Mouse (Mus musculus): ENCODE data around the gene Apex1. TPM values are rescaled to one million over a fixed set of nuclear protein-coding genes. Genes with fewer than 3 reads are reported as not detected.
"Not testable (repeated sequence)": the region's sequence is repeated elsewhere in the genome, so short reads cannot be mapped to it uniquely, and the experiment has no call there.

Gene Apex1
- polyA plus RNA-seq, 1 experiment from 2014 or later: 92.1 TPM

DNA sequence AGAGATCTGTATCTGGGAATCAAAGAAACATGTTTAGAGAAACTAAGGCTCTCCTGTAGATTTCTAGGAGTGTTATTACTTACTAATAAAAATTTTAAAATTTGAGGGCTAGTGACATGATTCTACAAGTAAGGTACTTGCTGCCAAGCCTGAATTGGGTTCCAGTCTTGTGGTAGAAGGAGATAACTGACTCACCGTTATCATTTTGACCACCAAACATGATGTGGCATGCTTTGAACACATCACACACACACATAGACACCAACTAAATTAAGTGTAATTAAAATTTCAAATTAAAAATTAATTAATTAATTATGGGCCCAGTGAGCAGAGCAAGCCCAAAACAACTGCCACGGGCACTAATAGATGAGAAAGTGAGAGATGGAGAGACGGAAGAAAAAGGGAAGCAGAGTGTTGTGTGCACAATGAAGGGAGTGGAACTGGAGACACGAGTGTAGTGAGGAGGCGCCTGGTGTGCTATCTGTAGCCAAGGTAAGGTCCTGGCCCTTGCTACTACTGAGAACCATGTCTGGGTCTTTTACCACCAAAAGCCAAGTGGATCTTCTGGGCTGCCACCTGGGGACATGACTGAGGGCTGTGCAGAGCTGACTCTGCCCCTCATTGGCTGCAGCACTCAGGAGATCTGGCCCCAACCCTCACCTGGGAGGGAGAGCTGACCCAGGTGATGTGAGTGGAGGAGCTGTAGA, 33.7 kb downstream of the Apex1 start:
- not testable (repeated sequence) for H3K4me1 ChIP-seq (replicated peaks; ENCODE audit: control insufficient read depth, insufficient read depth); H3K9ac ChIP-seq (ENCODE audit: low read length); H3K36me3 ChIP-seq (ENCODE audit: control insufficient read depth, insufficient read depth, low read length); DNase-seq (ENCODE audit: low spot score); ATAC-seq (ENCODE audit: low FRiP score, low TSS enrichment); H3K4me3 ChIP-seq (ENCODE audit: low read depth, low read length); H3K4me2 ChIP-seq (replicated peaks; ENCODE audit: low read depth); H3K27me3 ChIP-seq (ENCODE audit: control insufficient read depth, insufficient read depth, low read length); H3K9me3 ChIP-seq (ENCODE audit: control insufficient read depth, low read length); H3K27ac ChIP-seq (replicated peaks)
- WGBS: 80% methylated on average over 5 of the region's 5 CpGs

DNA sequence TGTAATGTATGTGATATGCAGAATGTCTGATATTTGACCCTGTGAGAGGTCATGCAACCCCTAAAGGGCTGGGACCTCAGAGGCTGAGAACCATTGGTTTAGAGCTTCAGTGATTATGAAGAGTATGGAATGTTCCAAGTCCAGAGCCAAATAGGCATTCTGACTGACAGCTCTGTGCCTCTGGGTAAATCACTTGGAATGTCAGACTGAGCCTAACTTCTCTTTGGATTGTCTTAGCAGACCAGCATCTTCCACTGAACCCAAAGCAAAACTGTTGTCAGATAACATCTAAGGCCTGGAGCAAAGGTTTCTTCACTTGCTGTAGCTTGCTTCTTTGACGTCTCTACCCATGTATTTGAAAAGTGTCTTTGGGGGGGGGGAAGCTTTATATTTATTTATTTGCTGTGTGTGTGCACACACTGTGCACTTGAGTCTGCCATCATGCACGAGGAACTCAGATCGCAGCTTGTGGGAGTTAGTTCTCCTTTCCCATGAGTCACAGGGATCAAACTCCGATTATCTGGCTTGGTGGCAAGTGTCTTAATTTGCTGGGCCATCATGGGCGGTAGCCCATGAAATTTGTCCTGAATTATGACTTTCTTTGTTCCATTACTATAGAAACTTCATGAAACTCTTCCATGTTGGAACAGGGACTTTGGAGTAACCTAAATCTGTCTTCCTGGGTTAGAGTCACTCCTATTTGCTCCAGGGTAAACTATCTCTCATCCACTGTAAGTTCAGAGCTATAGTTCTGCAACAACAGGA, 43.6 kb downstream of the Apex1 start:
- Histone ChIP-seq H3K9me3 (ENCODE audit: control insufficient read depth, low read length) (no peaks in the 10 kb centered on the region), H3K36me3 (ENCODE audit: control insufficient read depth, insufficient read depth, low read length) (no peaks in the 10 kb centered on the region), H3K4me1 (replicated peaks; ENCODE audit: control insufficient read depth, insufficient read depth) (no peaks in the 10 kb centered on the region), H3K9ac (ENCODE audit: low read length) (no peak overlapping the region), H3K4me2 (replicated peaks; ENCODE audit: low read depth) (no peak overlapping the region), H3K4me3 (ENCODE audit: low read depth, low read length) (no peak overlapping the region), H3K27me3 (ENCODE audit: control insufficient read depth, insufficient read depth, low read length) (no peaks in the 10 kb centered on the region), H3K27ac (replicated peaks) (no peak overlapping the region)
- 86% methylated on average over 5 of the region's 5 CpGs for WGBS
- DNase-seq (ENCODE audit: low spot score): no peak
- no peak for ATAC-seq (ENCODE audit: low FRiP score, low TSS enrichment)
- TF ChIP-seq EP300 (optimal IDR thresholded peaks at IDR 0.05): no peak
- no peak for TF ChIP-seq CTCF (IDR thresholded peaks at IDR 0.05; ENCODE audit: low read depth)

- H3K9ac ChIP-seq (ENCODE audit: low read length): no peak overlapping the region
- no peak for ATAC-seq (ENCODE audit: low FRiP score, low TSS enrichment)
- 18% methylated on average over 1 of the region's 1 CpGs for WGBS
- H3K27ac ChIP-seq (replicated peaks): no peak overlapping the region
- no peak for DNase-seq (ENCODE audit: low spot score)
- TF ChIP-seq EP300 (optimal IDR thresholded peaks at IDR 0.05): no peak
- no peak for TF ChIP-seq CTCF (IDR thresholded peaks at IDR 0.05; ENCODE audit: low read depth)
- H3K4me2 ChIP-seq (replicated peaks; ENCODE audit: low read depth): no peak overlapping the region
- H3K36me3 ChIP-seq (ENCODE audit: control insufficient read depth, insufficient read depth, low read length): no peaks in the 10 kb centered on the region
- H3K9me3 ChIP-seq (ENCODE audit: control insufficient read depth, low read length): no peaks in the 10 kb centered on the region
- H3K27me3 ChIP-seq (ENCODE audit: control insufficient read depth, insufficient read depth, low read length): no peaks in the 10 kb centered on the region
- H3K4me3 ChIP-seq (ENCODE audit: low read depth, low read length): no peak overlapping the region
- no peaks in the 10 kb centered on the region for H3K4me1 ChIP-seq (replicated peaks; ENCODE audit: control insufficient read depth, insufficient read depth)
Observed at GRCm38 (mm10) chr14:50969041-50969440, 44.3 kb downstream of the Apex1 start.

DNA sequence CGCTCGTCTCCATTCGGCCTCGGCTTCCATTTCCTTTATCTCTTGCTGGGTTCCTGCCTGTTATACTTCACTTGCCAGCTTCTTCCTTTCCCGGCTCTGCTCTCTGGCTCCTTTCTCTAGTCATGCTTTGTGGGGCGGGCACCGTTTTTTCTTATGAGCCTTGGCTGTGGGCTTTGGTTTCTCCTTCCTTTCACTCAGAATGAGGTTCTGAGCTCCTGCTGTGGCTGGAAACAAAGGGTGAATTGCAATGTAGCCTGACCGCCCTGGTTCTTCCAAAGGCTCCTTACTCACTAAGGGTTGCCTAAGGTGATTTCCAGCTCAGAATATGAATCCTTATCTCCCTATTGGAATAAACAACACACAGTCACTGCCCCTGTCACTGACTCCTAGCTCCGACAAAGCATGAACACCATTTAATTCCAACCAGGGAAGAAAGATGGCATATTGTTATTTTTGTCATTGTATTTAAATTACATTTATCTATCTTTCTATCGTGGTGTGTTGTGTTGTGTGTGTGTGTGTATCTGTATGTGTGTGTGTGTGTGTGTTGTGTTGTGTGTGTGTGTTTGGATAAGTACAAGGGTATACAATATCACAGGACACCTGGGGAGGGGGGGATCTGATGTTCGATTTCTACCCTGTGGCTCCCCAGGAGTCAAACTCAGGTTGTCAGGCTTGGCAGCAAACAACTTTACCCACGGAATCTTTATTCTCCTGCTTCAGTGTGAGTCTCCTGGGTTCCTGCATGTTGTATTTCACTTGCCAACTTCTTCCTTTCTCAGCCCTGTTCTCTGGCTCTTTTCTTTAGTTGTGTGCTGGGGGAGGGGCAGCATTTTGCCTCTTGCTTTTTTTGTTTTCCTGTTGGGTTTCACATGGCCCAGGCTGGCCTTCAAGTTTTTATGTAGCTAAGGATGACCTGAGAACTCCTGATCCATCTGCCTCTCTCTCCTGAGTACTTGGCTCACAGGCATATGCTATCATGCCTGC, 45.1 kb downstream of the Apex1 start:
- TF ChIP-seq CTCF (IDR thresholded peaks at IDR 0.05; ENCODE audit: low read depth) (no peak), EP300 (optimal IDR thresholded peaks at IDR 0.05) (no peak)
- no peak for DNase-seq (ENCODE audit: low spot score)
- Histone ChIP-seq H3K9ac (ENCODE audit: low read length) (no peak overlapping the region), H3K27me3 (ENCODE audit: control insufficient read depth, insufficient read depth, low read length) (no peaks in the 10 kb centered on the region), H3K9me3 (ENCODE audit: control insufficient read depth, low read length) (no peaks in the 10 kb centered on the region), H3K4me1 (replicated peaks; ENCODE audit: control insufficient read depth, insufficient read depth) (no peaks in the 10 kb centered on the region), H3K36me3 (ENCODE audit: control insufficient read depth, insufficient read depth, low read length) (no peaks in the 10 kb centered on the region), H3K27ac (replicated peaks) (no peak overlapping the region), H3K4me3 (ENCODE audit: low read depth, low read length) (no peak overlapping the region), H3K4me2 (replicated peaks; ENCODE audit: low read depth) (no peak overlapping the region)
- ATAC-seq (ENCODE audit: low FRiP score, low TSS enrichment): no peak
- WGBS: 40% methylated on average over 12 of the region's 12 CpGs

DNA sequence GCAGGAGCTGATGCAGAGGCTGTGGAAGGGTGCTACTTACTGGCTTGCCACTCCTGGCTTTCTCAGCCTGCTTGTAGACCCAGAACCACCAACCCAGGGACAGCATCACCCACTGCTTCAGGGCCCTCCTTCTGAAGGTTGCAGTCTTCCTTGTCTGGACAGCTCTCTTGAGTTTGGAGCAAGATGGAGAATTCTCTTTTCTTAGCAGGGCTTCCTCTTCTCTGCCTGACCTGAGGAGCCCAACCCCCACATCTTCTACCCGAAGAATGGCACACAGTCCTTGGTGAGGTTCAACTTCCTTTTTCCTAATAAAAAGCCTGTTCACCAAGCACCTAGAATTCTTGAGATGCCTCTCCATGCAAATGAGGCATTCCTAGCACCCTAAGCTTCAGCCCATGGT, 46.1 kb downstream of the Apex1 start:
- Histone ChIP-seq H3K9ac (ENCODE audit: low read length) (no peak overlapping the region), H3K4me1 (replicated peaks; ENCODE audit: control insufficient read depth, insufficient read depth) (no peaks in the 10 kb centered on the region), H3K36me3 (ENCODE audit: control insufficient read depth, insufficient read depth, low read length) (no peaks in the 10 kb centered on the region), H3K4me3 (ENCODE audit: low read depth, low read length) (no peak overlapping the region), H3K9me3 (ENCODE audit: control insufficient read depth, low read length) (no peaks in the 10 kb centered on the region), H3K27me3 (ENCODE audit: control insufficient read depth, insufficient read depth, low read length) (no peaks in the 10 kb centered on the region), H3K4me2 (replicated peaks; ENCODE audit: low read depth) (no peak overlapping the region), H3K27ac (replicated peaks) (no peak overlapping the region)
- ATAC-seq (ENCODE audit: low FRiP score, low TSS enrichment): no peak
- WGBS: 60% methylated on average over 1 of the region's 1 CpGs
- no peak for DNase-seq (ENCODE audit: low spot score)
- TF ChIP-seq CTCF (IDR thresholded peaks at IDR 0.05; ENCODE audit: low read depth): no peak
- no peak for TF ChIP-seq EP300 (optimal IDR thresholded peaks at IDR 0.05)

- H3K36me3 ChIP-seq (ENCODE audit: control insufficient read depth, insufficient read depth, low read length); H3K4me3 ChIP-seq (ENCODE audit: low read depth, low read length); ATAC-seq (ENCODE audit: low FRiP score, low TSS enrichment); H3K9me3 ChIP-seq (ENCODE audit: control insufficient read depth, low read length); H3K4me1 ChIP-seq (replicated peaks; ENCODE audit: control insufficient read depth, insufficient read depth); DNase-seq (ENCODE audit: low spot score); H3K9ac ChIP-seq (ENCODE audit: low read length); H3K27ac ChIP-seq (replicated peaks); H3K27me3 ChIP-seq (ENCODE audit: control insufficient read depth, insufficient read depth, low read length); H3K4me2 ChIP-seq (replicated peaks; ENCODE audit: low read depth): not testable (repeated sequence)
- 94% methylated on average over 5 of the region's 5 CpGs for WGBS
Observed at GRCm38 (mm10) chr14:50973054-50973453, 48.3 kb downstream of the Apex1 start.

Data from stomach, postnatal 0 days (tissue).